Mouse (Mus musculus): Measurements from ENCODE around the gene Clip3.

DNA sequence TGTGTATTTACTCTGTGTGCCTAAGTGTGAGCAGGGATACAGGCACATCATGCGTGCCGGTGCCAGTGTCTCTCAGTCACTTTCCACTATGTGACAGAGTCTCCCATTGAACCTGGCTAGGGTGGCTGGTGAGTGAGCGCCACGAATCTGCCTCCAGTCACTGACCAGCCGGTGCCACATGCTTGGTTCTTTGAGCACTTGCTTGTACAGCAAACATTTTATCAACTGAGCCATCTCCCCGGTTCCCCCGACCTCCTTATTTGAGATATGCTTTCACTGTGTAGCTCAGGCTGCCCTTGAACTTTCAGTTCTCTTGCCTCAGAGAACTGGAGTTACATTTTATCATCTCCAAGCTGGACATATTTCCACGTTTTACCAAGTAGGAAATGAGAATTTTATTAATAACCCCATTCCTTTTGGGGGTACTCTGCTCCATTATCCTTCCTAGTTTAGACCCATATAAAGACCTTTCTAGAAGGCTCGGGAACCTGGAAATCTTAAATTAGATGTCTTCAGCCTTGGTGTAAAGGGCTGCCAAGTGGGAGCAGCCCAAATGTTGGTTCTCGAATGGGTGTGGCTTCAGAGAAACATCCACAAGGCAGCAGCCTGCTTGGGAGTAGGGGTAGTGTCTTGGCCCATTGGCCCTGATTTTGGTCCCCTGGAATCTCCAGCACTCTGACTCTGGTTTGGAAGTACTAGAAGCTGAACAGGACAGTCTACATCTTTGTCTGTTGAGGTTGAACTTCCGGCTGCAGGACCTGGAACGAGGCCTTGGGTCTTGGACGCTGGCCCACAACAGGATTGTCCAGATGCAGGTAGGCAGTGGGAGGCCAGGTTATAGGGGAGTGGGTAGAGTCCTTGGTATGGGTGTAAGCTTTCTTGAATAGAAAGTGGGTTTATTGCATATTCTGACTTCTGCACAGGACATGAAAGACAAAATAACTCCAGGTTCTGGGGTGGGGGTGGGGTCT, 24.3 kb downstream of the Clip3 start:
- no peak for TF ChIP-seq POLR2A (IDR thresholded peaks at IDR 0.05; ENCODE audit: insufficient read length, low read depth)
- TF ChIP-seq USF1 (IDR thresholded peaks at IDR 0.05; ENCODE audit: low read depth): no peak
- no peak for TF ChIP-seq POLR2AphosphoS2 (IDR thresholded peaks at IDR 0.05; ENCODE audit: insufficient read length, low read depth)
- TF ChIP-seq CEBPB (IDR thresholded peaks at IDR 0.05; ENCODE audit: insufficient read depth, poor library complexity, severe bottlenecking): no peak
